Comparison of ENCODE assay signal across 8 mouse cellular contexts in genomic region chr8:65037117-65037533, GRCm38 (mm10). TPM values are rescaled to one million over a fixed set of nuclear protein-coding genes. Genes with fewer than 3 reads are reported as not detected.
DNase-seq lines count a peak whose midpoint lies in the region; ATAC-seq lines count a peak whose summit lies in the region.
"Had no signal": no experiment of that assay in that cellular context is flagged by ENCODE, and none has a peak within 500 bp of the region (broad histone marks: within the 10 kb centered on the region; RNA-seq: fewer than 3 reads in every experiment).

Gene Apela (minus strand): TSS chr8:65037336.

- H3K36me3 ChIP-seq in hindbrain, embryonic 12.5 days: no peaks in the 10 kb centered on the region
- H3K36me3 ChIP-seq in midbrain, embryonic 10.5 days: no peaks in the 10 kb centered on the region

- H3K27ac ChIP-seq in hindbrain, embryonic 12.5 days: no peak within 1 kb of the TSS
- H3K27ac ChIP-seq in midbrain, embryonic 10.5 days (replicated peaks): peak within 1 kb of the TSS; percentile 42; the same call in 1 of the 2 replicates

- peak; percentile 74 for ATAC-seq in hindbrain, embryonic 12.5 days (ENCODE audit: low FRiP score)
- no peak for ATAC-seq in activated CD4-positive, CD25-positive, alpha-beta regulatory T cell, adult 4 months

- 0% methylated on average over 8 of the region's 8 CpGs for WGBS in hindbrain, embryonic 12.5 days
- 0% methylated on average over 8 of the region's 8 CpGs for WGBS in midbrain, embryonic 10.5 days

- H3K4me1 ChIP-seq in hindbrain, embryonic 12.5 days: peaks cover 13% of the 10 kb centered on the region
- peaks cover 39% of the 10 kb centered on the region for H3K4me1 ChIP-seq in midbrain, embryonic 10.5 days

- H3K4me2 ChIP-seq in hindbrain, embryonic 12.5 days (replicated peaks): peak within 1 kb of the TSS; percentile 54

- H3K27me3 ChIP-seq in hindbrain, embryonic 12.5 days: no peaks in the 10 kb centered on the region
- peaks cover 17% of the 10 kb centered on the region for H3K27me3 ChIP-seq in midbrain, embryonic 10.5 days (ENCODE audit: low read depth, poor library complexity, severe bottlenecking)

- 0 out of 2 replicates have a peak, but pooled peaks cover 5% of the 10 kb centered on the region for H3K9me3 ChIP-seq in hindbrain, embryonic 12.5 days (replicated peaks)
- H3K9me3 ChIP-seq in midbrain, embryonic 10.5 days (replicated peaks): 0 out of 2 replicates have a peak, but pooled peaks cover 2% of the 10 kb centered on the region

- peak within 1 kb of the TSS; percentile 26 for H3K4me3 ChIP-seq in hindbrain, embryonic 12.5 days
- H3K4me3 ChIP-seq in midbrain, embryonic 10.5 days: peak within 1 kb of the TSS; percentile 49

- H3K9ac ChIP-seq in hindbrain, embryonic 12.5 days: 0 out of 2 replicates have a peak within 1 kb of the TSS, but pooled peaks have one; percentile 1

- peak; percentile 3 for DNase-seq in adrenal gland, adult 8-10 months
- peak; percentile 85 for DNase-seq in embryo, embryonic 11 days
- peak; percentile 17 for DNase-seq in layer of hippocampus, adult 9-11 months
- peak; percentile 65 for DNase-seq in midbrain, embryonic 10.5 days (ENCODE audit: low spot score)
- no peak for DNase-seq in spleen, adult 18-20 months

RNA-seq across cellular contexts. Expression of gene Apela, which starts in this region (rescaled TPM):
- total RNA-seq in adrenal gland, adult 8-10 months (2022): not detected
- polyA plus RNA-seq in hindbrain, embryonic 12.5 days (2016; fragmentation: Nextera tagmentation; extraction: Ambion mirVana): 2.1 and 2.4 TPM in 2 replicates
- 1.5 and 1.6 TPM in 2 replicates for polyA plus RNA-seq in midbrain, embryonic 10.5 days (2016; fragmentation: Nextera tagmentation; extraction: Ambion mirVana)
- polyA plus RNA-seq in activated CD4-positive, CD25-positive, alpha-beta regulatory T cell, adult 4 months (2017; shearing (Covaris generic)): not detected
- polyA plus RNA-seq: cortical plate, adult 2 months had no signal

Comparison
In these comparisons a context has a peak if more than half of its experiments do, and no peak if none do; other contexts are left out.
1. Peak in DNase-seq in adrenal gland, adult 8-10 months; RNA of the gene not detected or under 1 TPM.
2. DNase-seq: peak in embryo, embryonic 11 days (single experiment), layer of hippocampus, adult 9-11 months (single experiment) and midbrain, embryonic 10.5 days (single experiment); none in spleen, adult 18-20 months (0 of 2).